Mouse (Mus musculus): ENCODE results near the gene Fhl4. TPM values are rescaled to one million over a fixed set of nuclear protein-coding genes. Genes with fewer than 3 reads are reported as not detected.

Fhl4 gene
- polyA plus RNA-seq, 1 experiment from 2014 or later, result 1.3 TPM

DNA sequence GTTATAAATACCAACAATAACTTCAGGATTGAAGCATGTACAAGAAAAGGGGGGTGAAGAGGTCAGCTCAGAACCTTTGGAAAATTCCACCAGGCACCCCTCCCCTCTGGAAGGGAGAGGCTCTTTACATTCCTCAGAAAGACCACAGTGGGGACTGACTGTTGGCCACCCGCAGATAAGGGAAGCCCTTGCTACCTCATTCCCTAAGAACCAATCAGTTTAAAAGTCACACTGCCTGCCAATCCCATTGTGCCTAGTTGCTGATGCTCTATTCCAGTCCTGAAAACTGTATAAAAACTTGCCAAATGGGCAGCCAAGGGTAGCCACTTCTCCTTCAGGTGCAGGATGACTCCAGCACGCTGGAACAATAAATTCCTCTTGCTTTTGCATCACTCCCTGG, 47.4 kb downstream of the Fhl4 start:
- Histone ChIP-seq H3K27me3 (ENCODE audit: insufficient read depth, poor library complexity, severe bottlenecking) (no peaks in the 10 kb centered on the region; the same call in 1 of the 2 replicates), H3K4me1 (replicated peaks) (no peaks in the 10 kb centered on the region), H3K9me3 (no peaks in the 10 kb centered on the region), H3K27ac (no peak overlapping the region), H3K36me3 (no peaks in the 10 kb centered on the region), H3K4me3 (no peak overlapping the region)
- 91% methylated on average over 2 of the region's 2 CpGs for WGBS
- no peak for DNase-seq (ENCODE audit: low spot score)

DNA sequence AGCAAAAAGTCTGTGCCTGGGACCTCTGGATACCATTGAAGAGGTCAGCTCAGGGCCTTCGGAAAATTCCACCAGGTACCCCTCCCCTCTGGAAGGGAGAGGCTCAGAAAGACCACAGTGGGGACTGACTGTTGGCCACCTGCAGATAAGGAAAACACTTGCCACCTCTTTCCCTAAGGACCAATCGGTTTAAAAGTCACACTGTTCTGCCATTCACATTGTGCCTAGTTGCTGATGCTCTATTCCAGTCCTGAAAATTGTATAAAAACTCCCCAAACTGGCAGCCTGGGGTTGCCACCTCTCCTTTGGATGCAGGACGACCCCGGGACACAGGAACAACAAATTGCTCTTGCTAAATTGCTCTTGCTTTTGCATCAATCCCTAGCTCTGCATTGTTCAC, 49.8 kb downstream of the Fhl4 start:
- Histone ChIP-seq H3K36me3 (no peaks in the 10 kb centered on the region), H3K4me3 (no peak overlapping the region), H3K9me3 (0 out of 2 replicates have a peak, but pooled peaks cover 2% of the 10 kb centered on the region), H3K4me1 (replicated peaks) (no peaks in the 10 kb centered on the region), H3K27ac (no peak overlapping the region), H3K27me3 (ENCODE audit: insufficient read depth, poor library complexity, severe bottlenecking) (no peaks in the 10 kb centered on the region; the same call in 1 of the 2 replicates)
- no peak for DNase-seq (ENCODE audit: low spot score)
- WGBS, result 30% methylated on average over 4 of the region's 4 CpGs

DNA sequence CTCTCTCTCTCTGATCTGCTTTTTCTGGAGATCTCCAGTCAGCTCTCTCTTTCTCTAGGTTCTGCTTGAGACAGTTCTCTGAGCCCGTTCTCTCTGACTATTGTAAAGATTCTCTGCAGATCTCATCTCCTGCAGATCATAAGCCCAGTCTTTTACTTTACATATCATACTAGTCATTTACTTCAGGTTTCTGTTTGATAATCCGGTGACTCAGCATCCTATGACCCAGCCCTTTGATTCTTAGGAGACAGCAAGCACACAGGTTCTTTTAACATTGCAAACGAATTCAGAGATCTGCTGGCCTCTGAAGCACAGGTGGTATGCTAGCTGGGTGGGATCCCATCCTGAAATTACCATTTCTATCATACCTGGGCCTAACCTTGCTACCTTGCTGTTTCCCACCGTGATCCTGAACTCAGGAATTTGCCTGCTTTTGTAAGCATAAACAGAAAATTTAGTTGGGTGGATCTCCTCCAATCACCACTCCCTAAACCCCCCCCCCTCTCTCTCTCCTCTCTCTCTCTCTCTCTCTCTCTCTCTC, 51.6 kb downstream of the Fhl4 start:
- Histone ChIP-seq H3K9me3 (0 out of 2 replicates have a peak, but pooled peaks cover 2% of the 10 kb centered on the region), H3K27me3 (ENCODE audit: insufficient read depth, poor library complexity, severe bottlenecking) (peaks cover 5% of the 10 kb centered on the region), H3K4me3 (no peak overlapping the region), H3K36me3 (no peaks in the 10 kb centered on the region), H3K27ac (no peak overlapping the region), H3K4me1 (replicated peaks) (no peaks in the 10 kb centered on the region)
- WGBS, result 58% methylated on average over 4 of the region's 4 CpGs
- DNase-seq (ENCODE audit: low spot score), result no peak

DNA sequence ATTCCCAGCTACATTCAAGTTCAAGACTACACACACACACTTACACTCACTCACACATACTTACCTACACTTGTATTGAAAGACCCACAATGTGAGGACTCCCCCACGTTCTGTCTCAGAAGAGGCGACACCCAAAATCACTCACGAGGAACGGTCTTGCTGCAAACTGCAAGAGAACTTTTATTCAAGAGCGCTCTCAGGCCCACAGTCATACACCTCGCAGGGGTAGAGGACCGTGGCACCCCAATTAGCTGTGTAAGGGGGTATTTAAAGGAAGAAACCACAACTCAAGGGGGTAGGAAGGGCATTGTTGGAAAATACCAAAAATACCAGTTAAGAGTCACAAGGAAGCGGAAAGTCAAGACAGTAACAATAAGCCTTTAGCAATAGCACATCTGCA, 54.3 kb downstream of the Fhl4 start:
- no peak for DNase-seq (ENCODE audit: low spot score)
- H3K27me3 ChIP-seq (ENCODE audit: insufficient read depth, poor library complexity, severe bottlenecking), result peaks cover 13% of the 10 kb centered on the region
- no peak overlapping the region for H3K27ac ChIP-seq
- peaks cover 22% of the 10 kb centered on the region for H3K4me1 ChIP-seq (replicated peaks)
- 93% methylated on average over 8 of the region's 8 CpGs for WGBS
- H3K9me3 ChIP-seq, result 0 out of 2 replicates have a peak, but pooled peaks cover 2% of the 10 kb centered on the region
- H3K4me3 ChIP-seq, result no peak overlapping the region
- H3K36me3 ChIP-seq, result no peaks in the 10 kb centered on the region

DNA sequence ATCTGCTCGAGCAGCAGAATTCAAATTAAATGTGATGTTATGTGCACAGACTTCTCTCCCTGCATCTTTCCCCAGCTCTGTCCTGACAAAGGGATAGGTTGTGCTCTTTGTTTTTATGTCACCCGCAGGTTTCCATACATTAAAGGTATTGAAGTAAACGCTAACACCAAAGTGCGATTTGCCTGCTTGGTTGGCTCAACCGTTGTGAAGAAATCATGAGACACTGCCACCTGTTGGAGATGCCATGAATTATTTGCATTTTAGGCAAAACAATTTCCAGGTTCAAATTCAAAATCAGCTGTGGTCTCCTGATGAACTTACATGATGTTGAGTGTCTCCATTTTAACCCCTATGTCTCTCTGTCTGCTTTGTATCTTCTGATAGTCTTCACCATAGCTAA, 55.7 kb downstream of the Fhl4 start:
- WGBS, result 31% methylated on average over 5 of the region's 5 CpGs
- Histone ChIP-seq H3K4me3 (no peak overlapping the region), H3K27me3 (ENCODE audit: insufficient read depth, poor library complexity, severe bottlenecking) (peaks cover 27% of the 10 kb centered on the region), H3K4me1 (replicated peaks) (peaks cover 22% of the 10 kb centered on the region), H3K36me3 (no peaks in the 10 kb centered on the region), H3K9me3 (0 out of 2 replicates have a peak, but pooled peaks cover 2% of the 10 kb centered on the region), H3K27ac (no peak overlapping the region)
- no peak for DNase-seq (ENCODE audit: low spot score)

Other genes with a start within 250 kb of the Fhl4 start
- 27.4 and 29.5 TPM in 2 replicates for gene Ric8b, start 184.9 kb downstream of the Fhl4 start, polyA plus RNA-seq (2016; fragmentation: Nextera tagmentation; extraction: Ambion mirVana)
- gene Tmem263, start 132 bp upstream of the Fhl4 start, polyA plus RNA-seq (2016; fragmentation: Nextera tagmentation; extraction: Ambion mirVana), result 45.3 and 49.3 TPM in 2 replicates
- gene Mterf2, start 25.5 kb upstream of the Fhl4 start, polyA plus RNA-seq (2016; fragmentation: Nextera tagmentation; extraction: Ambion mirVana), result 26.7 and 28.1 TPM in 2 replicates
- gene Cry1, start 82.6 kb upstream of the Fhl4 start, polyA plus RNA-seq (2016; fragmentation: Nextera tagmentation; extraction: Ambion mirVana), result 28.2 and 35.7 TPM in 2 replicates

Data from hindbrain, embryonic 10.5 days (tissue).